Mouse (Mus musculus): ENCODE results near the gene Arid1b. TPM values are rescaled to one million over a fixed set of nuclear protein-coding genes. Genes with fewer than 3 reads are reported as not detected.

Gene Arid1b
- total RNA-seq, 1 experiment = 9.2 TPM

DNA sequence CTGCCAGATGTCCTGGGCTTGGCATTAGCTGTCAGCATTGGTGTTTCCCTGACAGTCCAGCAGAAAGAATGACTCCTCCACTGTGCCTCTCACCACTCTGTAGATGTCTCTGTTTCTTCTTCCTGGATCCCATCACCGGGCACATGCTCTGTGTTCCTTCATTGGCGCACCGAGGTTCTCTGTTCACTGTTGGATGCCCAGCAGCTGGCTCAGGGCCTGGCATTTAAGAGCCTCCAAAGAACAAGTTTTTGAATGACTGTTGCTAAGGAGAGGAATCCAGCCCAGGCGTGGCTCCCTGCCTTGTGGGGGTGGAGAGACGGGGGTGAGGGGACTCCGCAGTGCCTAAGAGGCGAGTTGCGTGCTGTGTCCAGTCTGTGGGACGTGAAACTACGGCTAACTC is 290.7 kb downstream of the Arid1b start:
- Histone ChIP-seq H3K4me1 (ENCODE audit: control insufficient read depth in 2 of 2, insufficient read depth in 2 of 2, low read length in 2 of 2, poor library complexity in 1 of 2) (no peaks in the 10 kb centered on the region), H3K27ac (ENCODE audit: insufficient read depth, low read depth, low read length, poor library complexity, severe bottlenecking) (no peak overlapping the region), H3K4me3 (ENCODE audit: insufficient read depth in 1 of 2, low read depth in 1 of 2, low read length in 2 of 2, poor library complexity in 1 of 2, severe bottlenecking in 1 of 2) (no peak overlapping the region), H3K9me3 (ENCODE audit: control insufficient read depth, insufficient read depth, low read depth, low read length) (no peaks in the 10 kb centered on the region), H3K36me3 (ENCODE audit: control insufficient read depth, insufficient read depth, low read length, poor library complexity, severe bottlenecking) (no peaks in the 10 kb centered on the region), H3K9ac (ENCODE audit: insufficient read depth, low read depth, low read length, poor library complexity, severe bottlenecking) (no peak overlapping the region)
- in situ Hi-C loops (cut with MboI; ENCODE audit: low sequenced_read_pairs in 2 of 2, unreplicated experiment in 2 of 2) = no loop called here
- DNase-seq (ENCODE audit: low read depth, low spot score) = no peak
- TF ChIP-seq MAFK (IDR thresholded peaks at IDR 0.05; ENCODE audit: insufficient read depth, low read depth, low read length) = no peak
- no peak for TF ChIP-seq ZNF384 (IDR thresholded peaks at IDR 0.05; ENCODE audit: low read depth, low read length)
- TF ChIP-seq HCFC1 (IDR thresholded peaks at IDR 0.05; ENCODE audit: borderline replicate concordance, insufficient read depth, low read length) = no peak
- no peak for TF ChIP-seq CHD2 (IDR thresholded peaks at IDR 0.05; ENCODE audit: low read depth, low read length)
- no peak for TF ChIP-seq ZC3H11A (IDR thresholded peaks at IDR 0.05; ENCODE audit: borderline replicate concordance, low read depth, low read length)

DNA sequence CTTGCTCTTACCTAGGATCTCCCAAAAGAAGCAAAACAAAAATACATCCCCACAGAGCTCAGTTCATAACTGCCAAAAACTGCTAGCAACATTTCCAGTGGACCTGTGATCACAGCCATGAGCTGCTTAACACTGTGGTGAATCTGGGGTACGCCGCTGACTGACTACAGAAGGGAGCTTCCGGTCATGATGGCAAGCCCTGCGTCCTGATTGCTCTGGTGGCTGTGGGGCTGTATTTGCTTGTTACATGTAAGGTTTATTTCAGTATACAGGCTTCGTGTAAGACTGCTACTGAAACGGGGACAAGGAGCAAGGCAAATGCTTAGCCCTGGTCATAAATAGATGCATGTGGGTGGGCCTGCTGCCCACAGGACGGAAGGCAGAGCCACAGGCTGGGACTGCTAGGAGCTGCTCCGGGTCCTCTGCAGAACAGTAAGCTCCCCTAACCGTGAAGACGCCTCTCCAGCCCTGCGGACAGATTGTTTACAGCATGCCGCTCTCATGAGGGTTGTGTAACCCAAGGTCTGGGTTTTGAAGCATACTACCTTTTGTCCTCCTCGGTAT is 291.8 kb downstream of the Arid1b start:
- TF ChIP-seq CHD2 (IDR thresholded peaks at IDR 0.05; ENCODE audit: low read depth, low read length) (no peak), HCFC1 (IDR thresholded peaks at IDR 0.05; ENCODE audit: borderline replicate concordance, insufficient read depth, low read length) (no peak), ZC3H11A (IDR thresholded peaks at IDR 0.05; ENCODE audit: borderline replicate concordance, low read depth, low read length) (no peak), ZNF384 (IDR thresholded peaks at IDR 0.05; ENCODE audit: low read depth, low read length) (no peak), MAFK (IDR thresholded peaks at IDR 0.05; ENCODE audit: insufficient read depth, low read depth, low read length) (no peak)
- Histone ChIP-seq H3K4me3 (ENCODE audit: insufficient read depth in 1 of 2, low read depth in 1 of 2, low read length in 2 of 2, poor library complexity in 1 of 2, severe bottlenecking in 1 of 2) (no peak overlapping the region), H3K36me3 (ENCODE audit: control insufficient read depth, insufficient read depth, low read length, poor library complexity, severe bottlenecking) (peaks cover 2% of the 10 kb centered on the region; the same call in 1 of the 2 replicates), H3K4me1 (ENCODE audit: control insufficient read depth in 2 of 2, insufficient read depth in 2 of 2, low read length in 2 of 2, poor library complexity in 1 of 2) (no peaks in the 10 kb centered on the region), H3K27ac (ENCODE audit: insufficient read depth, low read depth, low read length, poor library complexity, severe bottlenecking) (no peak overlapping the region), H3K9ac (ENCODE audit: insufficient read depth, low read depth, low read length, poor library complexity, severe bottlenecking) (no peak overlapping the region), H3K9me3 (ENCODE audit: control insufficient read depth, insufficient read depth, low read depth, low read length) (no peaks in the 10 kb centered on the region)
- in situ Hi-C loops (cut with MboI; ENCODE audit: low sequenced_read_pairs in 2 of 2, unreplicated experiment in 2 of 2) = no loop called here
- DNase-seq (ENCODE audit: low read depth, low spot score) = no peak

DNA sequence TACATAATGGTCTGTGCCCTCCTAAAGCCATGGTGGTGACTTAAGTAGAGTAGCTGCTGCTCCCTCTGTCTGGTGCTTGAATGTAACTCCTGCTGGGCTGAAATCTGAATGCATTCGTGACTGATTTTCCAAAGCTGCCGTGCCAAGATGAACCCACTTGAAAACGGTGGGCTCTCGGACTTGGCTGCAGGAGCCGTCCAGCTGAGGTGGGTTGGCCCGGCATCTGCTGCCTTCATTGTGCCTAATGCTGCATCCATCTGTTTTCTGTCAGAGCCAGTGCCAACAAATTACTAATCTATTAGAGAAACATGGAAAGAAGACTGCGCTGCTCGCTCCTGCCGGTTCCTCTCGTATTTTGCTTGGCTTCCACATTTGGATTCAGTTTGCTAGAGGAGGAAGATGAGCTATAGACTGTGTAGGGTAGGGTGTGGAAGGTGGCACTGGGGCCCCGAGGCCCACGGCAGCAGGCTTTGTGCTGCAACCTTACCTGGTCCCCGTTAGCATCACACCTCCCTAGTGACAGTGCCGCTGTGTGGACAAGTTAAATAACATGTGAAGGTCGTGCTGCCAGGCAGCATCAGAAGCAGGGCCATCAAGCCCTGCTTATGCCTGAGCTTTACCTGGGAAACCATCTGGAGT is 292.6 kb downstream of the Arid1b start:
- Histone ChIP-seq H3K9me3 (ENCODE audit: control insufficient read depth, insufficient read depth, low read depth, low read length) (no peaks in the 10 kb centered on the region), H3K36me3 (ENCODE audit: control insufficient read depth, insufficient read depth, low read length, poor library complexity, severe bottlenecking) (peaks cover 3% of the 10 kb centered on the region; the same call in 1 of the 2 replicates), H3K4me3 (ENCODE audit: insufficient read depth in 1 of 2, low read depth in 1 of 2, low read length in 2 of 2, poor library complexity in 1 of 2, severe bottlenecking in 1 of 2) (no peak overlapping the region), H3K4me1 (ENCODE audit: control insufficient read depth in 2 of 2, insufficient read depth in 2 of 2, low read length in 2 of 2, poor library complexity in 1 of 2) (no peaks in the 10 kb centered on the region), H3K9ac (ENCODE audit: insufficient read depth, low read depth, low read length, poor library complexity, severe bottlenecking) (no peak overlapping the region), H3K27ac (ENCODE audit: insufficient read depth, low read depth, low read length, poor library complexity, severe bottlenecking) (no peak overlapping the region)
- DNase-seq (ENCODE audit: low read depth, low spot score) = no peak
- TF ChIP-seq HCFC1 (IDR thresholded peaks at IDR 0.05; ENCODE audit: borderline replicate concordance, insufficient read depth, low read length) (no peak), MAFK (IDR thresholded peaks at IDR 0.05; ENCODE audit: insufficient read depth, low read depth, low read length) (no peak), ZC3H11A (IDR thresholded peaks at IDR 0.05; ENCODE audit: borderline replicate concordance, low read depth, low read length) (no peak), ZNF384 (IDR thresholded peaks at IDR 0.05; ENCODE audit: low read depth, low read length) (no peak), CHD2 (IDR thresholded peaks at IDR 0.05; ENCODE audit: low read depth, low read length) (no peak)
- in situ Hi-C loops (cut with MboI; ENCODE audit: low sequenced_read_pairs in 2 of 2, unreplicated experiment in 2 of 2) = no loop called here

DNA sequence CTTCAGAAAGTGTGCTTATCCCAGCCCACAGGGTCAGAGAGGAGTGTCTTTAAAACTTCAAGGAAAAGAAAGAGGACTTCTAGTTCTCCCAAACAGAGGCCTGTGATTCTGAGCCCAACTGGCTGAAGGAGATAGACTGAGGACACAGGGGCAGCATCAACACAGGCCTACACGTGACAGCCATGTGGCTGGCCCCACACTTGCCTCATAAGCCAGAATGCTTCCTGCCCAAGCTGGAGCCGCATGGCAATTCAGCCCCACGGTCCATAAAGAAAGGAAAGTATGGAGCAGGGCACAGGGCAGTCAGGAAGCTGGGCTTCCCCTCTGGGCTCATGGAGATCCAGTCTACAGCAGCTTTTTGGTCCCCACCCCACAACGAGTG is 293.1 kb downstream of the Arid1b start:
- Histone ChIP-seq H3K4me3 (ENCODE audit: insufficient read depth in 1 of 2, low read depth in 1 of 2, low read length in 2 of 2, poor library complexity in 1 of 2, severe bottlenecking in 1 of 2) (no peak overlapping the region), H3K36me3 (ENCODE audit: control insufficient read depth, insufficient read depth, low read length, poor library complexity, severe bottlenecking) (peaks cover 3% of the 10 kb centered on the region; the same call in 1 of the 2 replicates), H3K4me1 (ENCODE audit: control insufficient read depth in 2 of 2, insufficient read depth in 2 of 2, low read length in 2 of 2, poor library complexity in 1 of 2) (no peaks in the 10 kb centered on the region), H3K9ac (ENCODE audit: insufficient read depth, low read depth, low read length, poor library complexity, severe bottlenecking) (no peak overlapping the region), H3K9me3 (ENCODE audit: control insufficient read depth, insufficient read depth, low read depth, low read length) (no peaks in the 10 kb centered on the region), H3K27ac (ENCODE audit: insufficient read depth, low read depth, low read length, poor library complexity, severe bottlenecking) (no peak overlapping the region)
- in situ Hi-C loops (cut with MboI; ENCODE audit: low sequenced_read_pairs in 2 of 2, unreplicated experiment in 2 of 2) = no loop called here
- DNase-seq (ENCODE audit: low read depth, low spot score) = no peak
- no peak for TF ChIP-seq ZNF384 (IDR thresholded peaks at IDR 0.05; ENCODE audit: low read depth, low read length)
- TF ChIP-seq ZC3H11A (IDR thresholded peaks at IDR 0.05; ENCODE audit: borderline replicate concordance, low read depth, low read length) = no peak
- no peak for TF ChIP-seq HCFC1 (IDR thresholded peaks at IDR 0.05; ENCODE audit: borderline replicate concordance, insufficient read depth, low read length)
- no peak for TF ChIP-seq CHD2 (IDR thresholded peaks at IDR 0.05; ENCODE audit: low read depth, low read length)
- TF ChIP-seq MAFK (IDR thresholded peaks at IDR 0.05; ENCODE audit: insufficient read depth, low read depth, low read length) = no peak

Measured in ES-E14 (cell line).